Mouse (Mus musculus) NIH3T3 (cell line): Measurements from ENCODE around the gene Mettl15.
A peak's percentile ranks its signal among the peaks of the same experiment; 100 is the strongest.
"Not testable (repeated sequence)": the region's sequence is repeated elsewhere in the genome, so short reads cannot be mapped to it uniquely, and the experiment has no call there.

Experiments used
- DNase-seq: peaks from one replicate; pipeline ENCODE4 v3.0.0-alpha.2; 2012; ENCODE audit warnings: low read depth

Mettl15 gene

DNA sequence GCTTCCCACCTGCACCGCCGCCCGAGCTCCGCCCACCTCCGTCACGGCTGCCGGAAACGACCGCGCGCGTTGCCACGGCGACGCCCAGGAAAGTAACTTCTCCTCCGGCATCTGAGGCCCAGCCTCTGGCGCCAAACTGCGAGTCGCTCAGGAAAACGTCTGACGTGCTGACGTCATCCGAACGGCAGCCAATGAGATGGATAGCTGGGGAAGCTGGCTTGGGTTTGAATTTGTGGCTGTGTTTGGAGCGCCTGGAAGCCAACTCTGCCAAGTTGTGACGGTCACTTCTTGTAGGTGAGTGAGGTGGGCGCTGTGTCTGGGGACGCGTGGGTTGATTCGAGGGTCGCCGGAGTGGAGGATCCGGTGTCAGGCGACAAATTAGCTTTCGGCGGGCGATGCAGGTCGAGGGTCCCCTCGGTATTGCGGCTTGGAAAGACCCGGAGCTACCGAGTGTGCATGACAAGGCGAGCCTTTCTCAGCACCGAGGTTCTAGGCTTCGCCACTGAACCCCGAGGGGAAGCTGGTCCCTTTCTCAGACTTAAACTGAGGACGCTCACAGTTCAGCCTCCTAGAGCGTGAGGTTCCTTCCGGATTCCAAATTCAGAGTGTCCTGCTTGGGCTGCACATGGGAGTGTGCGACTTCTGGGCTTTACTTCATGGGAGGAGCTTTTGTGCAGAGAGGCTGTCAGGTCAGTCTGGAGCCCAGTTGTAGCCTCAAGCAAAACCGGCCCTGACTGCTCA lies at the start of gene Mettl15, which contains the start of gene Kif18a:
TSS of gene Mettl15 (minus strand) at position 149 of the 741 bp plus-strand sequence.
TSS of gene Kif18a (plus strand) at position 139 of the 741 bp plus-strand sequence.
- DNase-seq, result peak; percentile 99

DNA sequence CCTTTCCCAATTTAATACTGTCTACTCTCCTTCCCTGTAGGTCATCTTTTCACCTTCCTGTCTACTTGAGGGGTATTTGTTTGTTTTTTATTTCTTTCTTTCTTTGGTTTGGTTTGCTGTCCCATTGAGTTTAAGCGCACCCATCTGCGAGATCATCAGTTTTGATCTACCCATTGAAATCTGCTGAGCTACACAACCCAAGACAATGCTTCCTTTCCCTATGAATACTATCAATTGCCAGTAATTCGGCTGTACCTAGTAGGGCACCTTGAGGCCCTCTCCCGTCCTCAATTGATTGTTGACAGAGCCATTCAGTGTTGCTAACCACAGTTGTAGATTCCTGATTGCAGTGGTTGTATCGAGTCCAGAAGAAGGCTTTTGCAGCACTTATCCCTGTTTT lies 30.8 kb upstream of the Mettl15 start:
- no peak for DNase-seq

DNA sequence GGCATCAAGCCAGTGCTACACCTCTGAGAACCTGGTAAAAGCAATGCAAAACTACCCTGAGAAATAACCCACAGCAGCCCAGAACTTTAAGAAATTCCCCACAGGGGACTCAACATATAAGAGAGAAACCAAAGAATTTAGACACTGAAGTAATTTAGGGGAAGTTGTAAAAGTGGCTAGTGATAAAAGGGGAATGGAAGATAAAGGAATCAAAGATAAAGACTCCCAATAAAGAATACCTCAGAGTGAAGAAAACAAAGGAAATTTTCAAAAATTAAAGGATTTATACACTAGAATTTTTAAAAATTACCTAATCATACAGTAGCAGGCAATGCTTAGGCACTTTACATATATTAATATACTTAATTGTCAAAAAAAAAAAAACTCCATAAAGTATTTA lies 23.1 kb upstream of the Mettl15 start:
- DNase-seq, result no peak

DNA sequence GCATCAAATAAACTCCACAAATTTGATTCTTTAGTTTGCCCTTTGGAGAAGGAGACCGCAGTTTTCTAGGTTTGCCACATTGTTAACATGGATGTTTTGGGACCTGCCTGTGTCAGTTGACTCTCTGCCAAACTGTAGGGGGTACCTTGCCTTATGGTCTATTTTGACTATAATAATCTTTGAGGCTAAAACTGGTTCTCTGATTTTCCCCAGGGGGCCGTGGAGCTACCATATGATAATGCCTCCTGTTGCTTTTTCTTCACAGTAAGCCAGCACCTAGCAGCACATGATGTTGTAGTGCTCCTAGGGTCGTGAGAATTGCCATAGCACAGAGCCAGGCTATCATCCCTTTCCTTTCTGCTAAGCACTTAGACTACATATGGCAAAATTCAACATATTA lies 21.7 kb upstream of the Mettl15 start:
- DNase-seq, result no peak

DNA sequence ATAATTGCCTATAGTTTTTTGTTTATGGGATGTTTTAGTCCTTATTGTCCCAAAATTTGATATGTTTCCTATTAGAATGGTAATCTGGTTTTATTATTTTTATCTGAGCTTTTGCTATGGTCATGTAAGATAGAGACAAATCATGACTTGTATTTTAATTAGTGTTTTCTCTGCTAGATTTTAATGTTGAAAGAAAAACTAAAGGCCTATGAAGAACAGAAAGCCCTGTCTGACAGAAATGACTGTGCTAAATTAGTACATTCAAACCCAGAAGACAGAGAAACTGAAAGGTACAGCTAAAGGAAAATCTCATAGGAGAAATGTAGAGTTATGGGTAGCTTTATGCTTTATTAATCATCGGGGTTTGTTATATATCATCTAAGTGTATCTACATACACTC lies 17.6 kb upstream of the Mettl15 start:
- no peak for DNase-seq

DNA sequence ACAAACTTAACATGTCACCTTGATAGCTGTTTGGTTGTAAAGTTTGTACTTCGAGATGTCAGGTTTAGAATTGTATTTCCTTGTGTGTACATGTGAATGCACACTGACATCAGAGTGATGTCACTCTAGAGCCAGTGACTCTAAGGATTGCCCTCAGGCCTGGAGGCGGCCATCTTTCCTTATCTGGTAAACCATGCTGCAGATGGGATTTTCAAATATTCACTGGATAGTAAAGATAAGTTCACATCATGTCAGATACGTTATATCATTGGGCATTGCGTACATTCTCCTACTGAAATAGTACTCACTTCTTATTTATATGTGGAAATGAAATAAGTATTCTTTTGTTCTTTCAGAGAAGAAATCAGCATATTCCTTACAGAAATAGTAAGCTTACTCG lies 15.7 kb upstream of the Mettl15 start:
- DNase-seq, result no peak

DNA sequence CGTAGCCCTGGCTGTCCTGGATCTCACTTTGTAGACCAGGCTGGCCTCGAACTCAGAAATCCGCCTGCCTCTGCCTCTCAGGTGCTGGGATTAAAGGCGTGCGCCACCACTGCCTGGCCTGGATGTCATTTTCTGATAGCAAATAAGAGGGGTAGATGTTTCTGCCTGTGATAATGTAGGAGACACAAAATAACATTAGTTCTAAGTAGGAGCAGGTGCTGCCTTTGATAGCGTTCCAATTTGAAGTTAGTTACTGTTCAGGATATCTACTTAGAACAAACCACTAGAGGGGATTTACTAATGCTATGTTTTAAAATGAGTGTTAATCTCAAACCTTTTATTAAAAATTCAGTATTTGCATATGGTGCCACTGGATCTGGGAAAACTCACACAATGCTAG lies 8.8 kb upstream of the Mettl15 start:
- DNase-seq, result no peak

DNA sequence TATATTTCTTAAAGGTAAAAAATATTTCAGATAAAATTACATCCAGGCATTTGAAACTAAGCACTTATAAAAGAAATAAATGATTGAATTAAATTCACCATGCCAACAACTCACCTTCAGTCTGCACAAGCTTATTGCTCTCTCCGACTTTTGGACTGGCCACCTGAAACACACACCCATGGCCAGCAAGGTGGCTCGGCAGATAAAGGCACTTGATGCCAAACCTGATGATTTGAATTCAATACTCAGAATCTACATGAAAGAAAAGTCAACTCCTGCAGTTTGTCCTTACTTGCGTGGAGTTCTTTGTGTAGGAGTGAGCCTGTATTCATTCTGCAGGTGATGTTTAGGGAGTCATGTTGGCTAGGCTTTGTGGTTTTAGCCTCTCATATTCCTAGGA lies 3.6 kb upstream of the Mettl15 start:
- no peak for DNase-seq

DNA sequence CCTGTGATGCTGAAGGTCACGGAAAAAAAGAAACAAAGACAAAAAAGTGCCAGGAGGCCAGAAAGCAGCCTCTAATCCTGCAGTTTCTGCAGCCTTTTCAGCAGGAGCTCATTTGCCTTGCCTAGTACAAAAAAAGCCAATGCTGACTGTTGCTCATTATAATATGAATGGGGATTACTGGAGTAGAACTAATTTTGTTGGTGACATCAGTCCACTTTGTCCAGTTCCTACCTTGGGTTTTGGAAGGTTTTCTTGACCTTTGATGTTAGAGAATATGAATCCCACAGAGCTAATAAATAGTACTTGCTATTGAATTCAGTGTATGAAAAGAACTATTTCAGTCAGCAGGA lies 768 bp upstream of the Mettl15 start:
- DNase-seq, result no peak

DNA sequence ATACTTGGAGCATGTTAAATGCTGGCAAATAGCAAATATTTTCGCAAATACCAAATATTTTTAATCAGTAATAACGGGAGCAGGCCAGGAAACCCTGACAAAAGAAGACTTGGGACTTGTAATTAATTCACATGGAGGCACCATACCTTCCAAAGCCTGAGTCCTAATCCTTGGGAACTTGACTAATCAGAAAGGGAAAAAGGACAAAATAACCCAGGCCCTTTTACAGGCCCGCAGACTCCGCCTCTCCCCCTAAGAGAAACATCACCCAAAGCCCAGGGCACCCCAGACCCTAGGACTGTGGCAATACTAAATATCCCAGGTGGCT lies 312 bp downstream of the Mettl15 start:
- no peak for DNase-seq

DNA sequence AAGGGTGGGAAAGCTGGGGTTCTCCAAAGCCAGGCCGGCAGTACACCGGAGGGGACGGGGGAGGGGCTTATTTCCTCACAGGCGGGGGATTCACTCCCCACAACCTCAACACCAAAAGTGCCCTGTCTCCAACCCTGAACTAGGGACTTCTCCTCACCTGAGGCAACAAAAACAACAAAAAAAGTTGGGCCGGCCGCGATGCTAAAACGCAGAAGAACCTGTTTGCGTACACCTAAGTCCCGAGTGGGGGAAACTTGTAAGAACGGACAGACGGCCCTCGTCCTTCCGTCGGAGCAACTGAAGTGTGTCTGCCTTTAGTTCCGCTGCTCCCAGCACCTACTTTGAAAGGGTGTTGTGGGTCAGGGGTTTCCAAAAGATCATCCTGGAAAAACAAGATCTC lies 2.5 kb downstream of the Mettl15 start:
- peak; percentile 63 for DNase-seq

DNA sequence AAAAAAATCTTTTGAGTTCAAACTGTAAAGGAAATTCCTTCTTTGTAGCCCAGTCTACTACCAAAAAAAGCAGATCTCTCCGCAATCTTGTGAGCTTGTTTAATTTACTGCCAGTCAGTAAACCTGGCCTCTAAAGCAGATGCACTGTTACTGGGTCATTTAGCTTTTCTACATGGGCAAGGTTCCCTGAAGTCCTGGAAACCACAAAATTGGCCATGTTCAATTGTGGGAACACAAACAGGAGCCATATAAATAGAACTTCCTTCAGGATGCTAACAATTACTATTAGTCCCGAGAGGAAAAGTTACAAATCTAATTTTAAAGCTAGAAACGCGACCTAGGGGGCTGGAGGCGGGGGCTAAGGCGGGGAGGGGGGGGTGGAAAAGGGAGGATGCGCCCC lies 3.0 kb downstream of the Mettl15 start:
- DNase-seq, result peak; percentile 20

DNA sequence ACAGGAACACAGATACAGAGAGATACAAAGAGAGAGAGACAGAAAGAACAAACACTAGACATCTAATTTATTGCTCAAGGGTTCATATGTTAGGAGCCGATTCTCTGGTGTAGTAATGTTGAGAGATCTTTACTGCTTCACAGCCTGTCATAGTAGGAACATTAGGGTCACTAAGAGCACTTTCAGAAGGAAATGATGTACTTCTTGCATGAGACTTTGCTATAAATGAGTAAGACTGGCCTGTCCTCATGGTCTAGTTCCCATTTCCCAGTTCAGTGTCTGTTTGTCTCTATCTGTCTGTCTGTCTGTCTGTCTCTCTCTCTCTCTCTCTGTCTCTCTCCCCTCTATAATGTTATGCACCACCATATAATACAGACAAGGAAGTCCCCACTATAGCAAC lies 7.5 kb downstream of the Mettl15 start:
- no peak for DNase-seq

DNA sequence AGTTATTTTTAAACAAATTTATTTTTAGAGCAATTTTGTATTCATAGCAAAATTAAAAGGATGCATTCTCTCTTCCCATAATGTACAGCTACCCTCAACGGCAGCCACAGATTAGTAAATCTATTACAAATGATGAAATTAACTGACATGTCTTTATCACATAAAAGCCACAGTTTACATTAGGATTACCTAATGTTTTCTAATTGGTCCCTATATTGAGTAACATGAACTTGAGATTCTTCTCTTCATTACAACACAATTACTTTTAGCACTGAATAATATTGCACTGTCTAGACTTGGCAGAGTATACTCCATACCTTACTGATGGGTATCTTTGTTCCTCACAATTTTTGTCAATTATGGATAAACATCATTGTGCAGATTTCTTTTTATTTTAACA lies 17.8 kb downstream of the Mettl15 start:
- no peak for DNase-seq

DNA sequence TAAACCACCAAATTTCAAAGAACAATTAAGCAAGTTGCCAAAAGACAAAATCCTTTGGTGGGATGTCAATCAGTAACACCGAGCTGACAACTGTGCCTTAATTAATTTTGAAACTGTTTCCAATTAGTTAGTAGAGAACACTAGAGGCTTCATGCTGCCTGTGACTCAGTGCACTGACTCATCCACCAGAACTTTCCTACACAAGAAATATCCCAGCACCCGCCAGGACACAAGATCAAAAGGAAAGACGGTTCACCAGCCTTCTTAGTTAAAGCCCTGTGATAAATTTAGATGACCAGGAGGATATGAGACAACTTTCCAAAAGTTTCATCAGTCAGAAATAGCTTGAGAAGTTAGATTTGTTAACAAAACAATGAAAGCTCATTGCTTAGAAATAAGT lies 38.6 kb downstream of the Mettl15 start:
- DNase-seq, result peak; percentile 76

DNA sequence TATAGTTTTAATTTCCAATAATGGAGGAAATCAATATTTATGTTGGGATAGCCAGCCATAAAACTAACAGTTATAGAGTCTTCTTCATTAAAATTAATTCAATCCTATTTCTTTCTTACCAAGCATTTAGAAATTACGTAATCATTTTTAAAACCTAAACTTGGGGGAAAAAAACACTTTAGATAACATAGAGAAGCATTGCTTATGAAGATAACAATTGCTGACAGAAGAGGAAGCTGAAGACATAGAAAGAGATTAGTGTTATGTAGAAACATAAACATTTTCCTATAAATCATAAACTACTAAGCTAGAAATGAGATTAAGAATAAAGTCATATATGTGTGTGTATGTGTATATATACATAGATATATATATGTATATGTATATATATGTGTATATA lies 44.8 kb downstream of the Mettl15 start:
- no peak for DNase-seq

DNA sequence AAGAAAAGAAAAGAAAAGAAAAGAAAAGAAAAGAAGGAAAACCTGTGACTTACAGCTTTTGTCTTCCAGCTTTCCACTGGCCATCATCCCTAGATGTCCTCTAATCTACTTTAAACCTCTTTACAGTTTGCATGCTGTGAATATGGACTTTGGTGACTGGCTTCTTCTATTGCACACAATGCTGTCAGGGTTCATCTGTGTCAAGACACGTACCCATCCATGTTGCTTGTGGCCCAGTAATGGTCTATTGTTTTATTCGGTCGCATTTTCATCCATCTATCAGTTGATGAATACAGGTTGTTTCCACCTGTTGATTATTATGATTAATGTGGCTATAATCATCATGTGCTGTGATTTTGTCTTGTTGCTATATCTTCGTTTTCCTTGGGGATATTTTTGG lies 46.7 kb downstream of the Mettl15 start:
- DNase-seq, result no peak

DNA sequence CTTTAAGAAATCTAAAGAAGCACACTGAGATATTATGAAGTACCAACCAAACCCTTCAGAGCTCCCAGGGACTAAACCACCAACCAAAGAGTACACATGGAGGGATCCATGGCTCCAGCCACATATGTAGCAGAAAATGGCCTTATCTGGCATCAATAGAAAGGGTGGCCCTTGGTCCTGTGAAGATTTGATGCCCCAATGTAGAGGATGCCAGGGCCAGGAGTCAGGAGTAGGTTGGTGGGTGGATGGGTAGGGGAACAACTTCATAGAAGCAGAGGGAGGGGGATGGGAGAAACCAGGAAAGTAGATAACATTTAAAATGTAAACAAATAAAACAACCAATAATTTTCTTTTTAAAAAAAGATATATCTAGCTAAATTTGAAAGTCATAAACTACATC lies 50.1 kb downstream of the Mettl15 start:
- no peak for DNase-seq

DNA sequence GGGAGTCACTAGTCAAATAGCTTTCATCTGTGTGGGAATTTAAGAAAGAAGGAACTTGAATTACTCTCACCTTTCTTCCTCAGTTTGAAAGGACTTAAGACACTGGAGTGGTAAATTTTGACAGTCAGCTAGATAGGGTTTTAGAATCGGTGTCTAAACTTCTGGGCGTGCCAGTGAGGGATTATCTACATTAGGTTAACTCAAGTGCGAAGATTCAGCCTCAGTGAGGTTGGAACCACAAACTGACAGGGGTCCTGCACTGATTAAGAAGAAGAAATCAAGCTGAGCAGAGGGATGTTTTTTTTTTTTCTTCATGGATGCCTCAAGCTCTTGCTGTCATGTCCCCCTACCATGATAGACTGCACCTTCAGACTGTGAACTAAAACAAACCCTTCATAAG lies 53.4 kb downstream of the Mettl15 start:
- no peak for DNase-seq

DNA sequence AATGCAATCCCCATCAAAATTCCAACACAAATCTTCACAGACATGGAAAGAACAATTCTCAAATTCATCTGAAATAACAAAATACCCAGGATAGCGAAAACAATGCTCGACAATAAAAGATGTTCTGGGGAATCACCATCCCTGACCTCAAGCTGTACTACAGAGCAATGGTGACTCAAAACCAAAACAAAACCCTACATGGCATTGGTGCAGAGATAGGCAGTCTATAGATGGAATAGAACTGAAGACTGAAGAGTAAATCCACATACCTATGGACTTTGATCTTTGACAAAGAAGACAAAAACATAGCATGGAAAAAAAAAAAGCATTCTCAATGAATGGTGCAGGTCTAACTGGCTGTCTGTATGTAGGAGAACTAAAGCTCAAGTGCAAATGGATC lies 59.1 kb downstream of the Mettl15 start:
- DNase-seq, result no peak

DNA sequence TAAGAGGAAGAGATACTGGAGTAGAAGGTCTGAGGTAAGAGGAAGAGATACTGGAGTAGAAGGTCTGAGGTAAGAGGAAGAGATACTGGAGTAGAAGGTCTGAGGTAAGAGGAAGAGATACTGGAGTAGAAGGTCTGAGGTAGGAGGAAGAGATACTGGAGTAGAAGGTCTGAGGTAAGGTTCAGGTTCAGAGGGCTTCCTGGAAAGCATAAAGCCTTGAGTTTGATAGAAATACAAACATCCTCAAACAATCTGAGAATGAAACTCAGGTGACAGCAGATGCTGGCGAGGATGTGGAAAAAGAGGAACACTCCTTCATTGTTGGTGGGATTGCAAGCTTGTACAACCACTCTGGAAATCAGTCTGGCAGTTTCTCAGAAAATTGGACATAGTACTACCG lies 63.9 kb downstream of the Mettl15 start:
- DNase-seq, result not testable (repeated sequence)

DNA sequence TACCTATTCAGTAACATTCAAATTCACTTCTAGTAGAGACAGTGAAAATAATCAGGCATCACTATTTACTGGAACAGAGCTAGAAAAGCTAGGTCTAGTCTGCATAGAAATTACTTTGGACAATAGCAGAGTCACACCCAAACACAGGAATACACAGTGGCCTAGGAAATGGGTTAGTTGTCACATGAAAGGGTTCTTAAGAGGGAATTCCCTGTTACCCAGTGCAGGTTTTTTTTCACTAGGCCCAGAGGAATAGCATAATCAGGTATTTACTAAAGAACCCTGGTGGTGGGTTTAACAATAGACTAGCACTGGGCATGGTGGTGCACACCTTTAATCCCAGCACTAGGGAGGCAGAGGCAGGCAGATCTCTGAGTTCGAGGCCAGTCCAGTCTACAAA lies 69.9 kb downstream of the Mettl15 start:
- not testable (repeated sequence) for DNase-seq

DNA sequence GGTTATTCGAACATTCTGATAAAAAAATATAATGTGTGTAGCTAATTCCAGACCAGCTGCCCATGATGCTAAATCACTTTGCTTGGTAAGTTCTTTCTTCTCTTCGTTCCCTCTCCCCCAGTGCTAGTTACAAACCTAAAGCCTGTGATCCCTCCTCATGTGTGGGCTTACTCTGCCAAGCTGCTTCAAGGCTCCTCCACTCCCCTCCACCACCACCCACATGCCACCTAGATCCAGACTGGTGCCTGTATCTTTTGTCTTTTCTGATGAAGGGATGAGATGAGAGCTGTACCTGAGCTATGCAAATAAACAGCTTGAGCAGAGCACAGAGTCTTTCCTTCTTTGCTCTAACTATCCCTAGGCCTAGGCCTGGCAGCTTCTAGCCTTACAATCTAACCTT lies 72.5 kb downstream of the Mettl15 start:
- DNase-seq, result no peak

DNA sequence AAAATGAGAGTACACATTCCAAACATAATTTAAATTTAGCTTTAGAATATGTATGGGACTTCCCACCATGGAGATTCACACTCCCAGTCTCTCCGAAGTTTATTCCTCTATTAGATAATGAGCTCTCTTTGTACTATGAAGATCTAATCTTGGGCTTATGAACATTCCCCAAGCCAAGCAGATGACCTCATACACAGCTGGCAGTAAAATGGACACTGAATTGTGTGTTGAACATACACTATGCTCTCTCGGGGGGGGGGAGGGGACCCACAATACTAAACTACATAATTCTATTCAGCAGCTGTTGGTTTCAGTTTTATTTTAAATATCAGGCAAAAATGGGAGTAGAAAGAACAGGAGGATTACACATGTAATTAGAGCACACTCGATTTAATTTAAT lies 97.6 kb downstream of the Mettl15 start:
- peak; percentile 1 for DNase-seq

DNA sequence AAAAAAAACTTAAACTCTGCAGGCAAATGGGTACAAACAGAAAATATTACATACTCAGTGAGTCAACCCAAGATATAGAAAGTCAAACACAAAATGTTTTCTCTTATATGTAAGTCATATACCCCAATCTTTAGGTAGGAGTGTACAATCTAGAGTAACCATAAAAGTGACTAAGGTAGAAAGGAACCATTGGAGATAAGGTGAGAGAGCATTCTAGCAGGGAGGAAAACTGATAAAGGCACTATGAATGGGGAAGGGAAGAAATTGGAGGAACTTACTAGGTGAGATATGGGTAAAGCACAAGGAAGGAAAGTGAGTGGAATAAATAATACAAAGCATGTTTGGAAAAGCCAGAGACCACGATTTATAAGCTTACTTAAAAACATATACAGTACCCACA lies 122.0 kb downstream of the Mettl15 start:
- no peak for DNase-seq
